Mouse (Mus musculus) testis, adult 2 months (tissue): ENCODE data around the gene Dgke.

ENCODE experiments used
- CTCF ChIP-seq: fragments of 200-500 bp; IDR thresholded peaks from 2 replicates; pipeline ENCODE4 v1.5.1; 2012; ENCODE audit warnings: low read depth, mild to moderate bottlenecking, inconsistent platforms, low read length, moderate library complexity; ENCODE audit not compliant: control insufficient read depth, insufficient read depth, insufficient replicate concordance
- POLR2A ChIP-seq: fragments of 200-500 bp; IDR thresholded peaks from 2 replicates; pipeline ENCODE4 v1.6.1; 2012; ENCODE audit warnings: low read depth, mild to moderate bottlenecking, inconsistent platforms, low read length, moderate library complexity; ENCODE audit not compliant: control insufficient read depth

GRCm38 (mm10) chr11:89105823-89106222 lies 39.2 kb upstream of the Dgke start:
- TF ChIP-seq CTCF (no peak), POLR2A (no peak)
